Mouse (Mus musculus) neural tube, embryonic 12.5 days (tissue): Measurements from ENCODE around the gene Ift80. TPM values are rescaled to one million over a fixed set of nuclear protein-coding genes. Genes with fewer than 3 reads are reported as not detected.

ENCODE experiments used
- microRNA counts: library from miRNA; unstranded; fragments of <30 nt; microRNA quantifications from one replicate; lab custom pipeline; 2017
- microRNA-seq: library from miRNA; unstranded; fragments of <30 nt; microRNA quantifications from one replicate; pipeline ENCODE4, GENCODE M21; 2017
- polyA plus RNA-seq: library from polyadenylated mRNA; unstranded; fragments of >200 nt; fragmentation: Nextera tagmentation; extraction: Ambion mirVana; gene quantifications from 2 replicates; pipeline ENCODE4 v1.2.1, GENCODE M21; 2016

Gene Ift80
- polyA plus RNA-seq, 1 experiment from 2014 or later: 13.5 TPM

MicroRNAs within 50 kb of the gene (microRNA counts, 519-probe panel; counts per million panel counts)
- microRNA mmu-miR-15b (lab: Ali Mortazavi, UCI): 7,774 counts per million, percentile 97 among the panel's probes with 10 or more counts

Small RNAs within 50 kb of the gene (microRNA-seq; reads per million reads assigned to microRNA genes)
- gene Mir15b: 1,166 reads per million, percentile 80 among the genes with 10 or more reads in this experiment
- 268 reads per million, percentile 64 among the genes with 10 or more reads in this experiment for gene Mir16-2

Other genes starting within 250 kb of the Ift80 start
- 3.9 and 4.6 TPM in 2 replicates for gene 1110032F04Rik, start 135.0 kb downstream of the Ift80 start, polyA plus RNA-seq
- 125 TPM in 2 replicates for gene Smc4, start 168 bp upstream of the Ift80 start, polyA plus RNA-seq
- 112 and 114 TPM in 2 replicates for gene Trim59, start 40.2 kb upstream of the Ift80 start, polyA plus RNA-seq
- gene Kpna4, start 122.5 kb upstream of the Ift80 start, polyA plus RNA-seq: 48.7 and 53.5 TPM in 2 replicates
- not detected in 2 replicates for gene Arl14, start 217.8 kb upstream of the Ift80 start, polyA plus RNA-seq